Mouse (Mus musculus) lung, postnatal 0 days (tissue): ENCODE results near the gene Lmod1.
A peak's percentile ranks its signal among the peaks of the same experiment; 100 is the strongest.

ENCODE experiments used
- CTCF ChIP-seq: IDR thresholded peaks from 2 replicates; pipeline ENCODE4 v1.5.1; 2016; ENCODE audit warnings: antibody characterized with exemption, mild to moderate bottlenecking
- EP300 ChIP-seq: IDR thresholded peaks from 2 replicates; pipeline ENCODE4 v1.6.1; 2016; ENCODE audit warnings: antibody characterized with exemption, mild to moderate bottlenecking, control low read depth

DNA sequence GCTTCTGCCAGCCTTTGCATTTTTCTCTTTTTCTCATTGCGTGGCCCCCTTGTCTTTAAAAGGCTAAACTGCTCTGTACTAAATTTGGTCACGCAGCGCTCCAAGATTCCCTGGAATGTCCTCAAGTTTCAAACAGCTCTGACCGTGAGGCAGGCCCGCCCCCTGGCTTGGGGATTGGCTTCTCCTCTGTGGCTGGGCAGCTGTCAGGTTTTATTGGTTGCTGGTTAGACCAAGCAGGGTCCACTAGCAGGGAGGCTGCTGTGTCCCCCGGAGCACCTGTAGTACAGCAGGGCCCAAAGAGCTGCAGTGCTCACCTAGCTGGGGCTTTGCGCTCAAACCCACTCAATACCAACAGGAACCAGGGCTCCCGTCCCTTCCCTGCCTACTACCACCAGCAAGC is at the start of gene Lmod1:
- TF ChIP-seq CTCF (peak; percentile 35), EP300 (no peak)
